Comparison of ENCODE assay signal across 21 mouse cellular contexts in genomic region chr12:99004752-99005151, GRCm38 (mm10).
DNase-seq lines count a peak whose midpoint lies in the region; ATAC-seq and TF ChIP-seq lines count a peak whose summit lies in the region.
"Had no signal": no experiment of that assay in that cellular context is flagged by ENCODE, and none has a peak within 500 bp of the region (broad histone marks: within the 10 kb centered on the region; RNA-seq: fewer than 3 reads in every experiment).

No protein-coding gene starts in this region.

- no peak for DNase-seq in midbrain, embryonic 10.5 days (ENCODE audit: low spot score)
- DNase-seq in stomach, postnatal 0 days (ENCODE audit: low spot score): no peak
- DNase-seq: adrenal gland, adult 2 months; adrenal gland, postnatal 10 days; adrenal gland, postnatal 25 days; B cell, adult 2 months; cerebellum, adult 11-12 months; cerebellum, adult 2 months; cerebellum, adult 9-10 months; cerebellum, postnatal 10 days; cerebellum, postnatal 25 days; embryo, embryonic 11 days; forebrain, postnatal 0 days had no signal

- H3K27ac ChIP-seq in midbrain, embryonic 10.5 days (replicated peaks): 0 out of 2 replicates have a peak overlapping the region, but pooled peaks have one; percentile 17
- no peak overlapping the region for H3K27ac ChIP-seq in midbrain, embryonic 13.5 days
- no peak overlapping the region for H3K27ac ChIP-seq in stomach, postnatal 0 days (replicated peaks)
- H3K27ac ChIP-seq: embryonic facial prominence, embryonic 13.5 days; embryonic facial prominence, embryonic 15.5 days; forebrain, embryonic 13.5 days; forebrain, embryonic 15.5 days had no signal

- 94% methylated on average over 2 of the region's 2 CpGs for WGBS in midbrain, embryonic 10.5 days
- 97% methylated on average over 2 of the region's 2 CpGs for WGBS in midbrain, embryonic 13.5 days
- WGBS in stomach, postnatal 0 days: 91% methylated on average over 2 of the region's 2 CpGs

- peaks cover 13% of the 10 kb centered on the region for H3K4me1 ChIP-seq in midbrain, embryonic 10.5 days
- H3K4me1 ChIP-seq in midbrain, embryonic 13.5 days (replicated peaks): peaks cover 11% of the 10 kb centered on the region
- no peaks in the 10 kb centered on the region for H3K4me1 ChIP-seq in stomach, postnatal 0 days (replicated peaks; ENCODE audit: control insufficient read depth, insufficient read depth)
- H3K4me1 ChIP-seq: embryonic facial prominence, embryonic 15.5 days had no signal

- no peaks in the 10 kb centered on the region for H3K27me3 ChIP-seq in midbrain, embryonic 10.5 days (ENCODE audit: low read depth, poor library complexity, severe bottlenecking)
- H3K27me3 ChIP-seq in midbrain, embryonic 13.5 days: no peaks in the 10 kb centered on the region
- no peaks in the 10 kb centered on the region for H3K27me3 ChIP-seq in C2C12 (ENCODE audit: control insufficient read depth, insufficient read depth, insufficient read length)
- H3K27me3 ChIP-seq in stomach, postnatal 0 days (ENCODE audit: control insufficient read depth, insufficient read depth, low read length): no peaks in the 10 kb centered on the region
- H3K27me3 ChIP-seq: embryonic facial prominence, embryonic 13.5 days; embryonic facial prominence, embryonic 15.5 days; forebrain, embryonic 13.5 days; forebrain, embryonic 15.5 days had no signal

- H3K36me3 ChIP-seq in midbrain, embryonic 10.5 days: no peaks in the 10 kb centered on the region
- H3K36me3 ChIP-seq in midbrain, embryonic 13.5 days: no peaks in the 10 kb centered on the region
- no peaks in the 10 kb centered on the region for H3K36me3 ChIP-seq in C2C12 (ENCODE audit: control insufficient read depth, insufficient read depth)
- H3K36me3 ChIP-seq in stomach, postnatal 0 days (ENCODE audit: control insufficient read depth, insufficient read depth, low read length): no peaks in the 10 kb centered on the region
- H3K36me3 ChIP-seq: embryonic facial prominence, embryonic 13.5 days; embryonic facial prominence, embryonic 15.5 days; forebrain, embryonic 15.5 days had no signal

- ATAC-seq in midbrain, embryonic 13.5 days: no peak
- ATAC-seq in erythroid progenitor cell, adult 5-6 weeks (replicated peaks; ENCODE audit: low FRiP score, poor library complexity, severe bottlenecking): no peak
- no peak for ATAC-seq in stomach, postnatal 0 days (ENCODE audit: low FRiP score, low TSS enrichment)
- ATAC-seq: forebrain, embryonic 13.5 days; forebrain, embryonic 15.5 days; forebrain, postnatal 0 days had no signal

- TF ChIP-seq CTCF in C2C12 (IDR thresholded peaks at IDR 0.05; ENCODE audit: control insufficient read depth, insufficient read depth, insufficient read length): no peak
- TF ChIP-seq CTCF in stomach, postnatal 0 days (IDR thresholded peaks at IDR 0.05; ENCODE audit: low read depth): no peak

- H3K79me2 ChIP-seq in C2C12 (ENCODE audit: control insufficient read depth, insufficient read depth): no peaks in the 10 kb centered on the region

- H3K9me3 ChIP-seq in midbrain, embryonic 10.5 days (replicated peaks): no peaks in the 10 kb centered on the region
- H3K9me3 ChIP-seq in midbrain, embryonic 13.5 days: no peaks in the 10 kb centered on the region
- no peaks in the 10 kb centered on the region for H3K9me3 ChIP-seq in stomach, postnatal 0 days (ENCODE audit: control insufficient read depth, low read length)
- H3K9me3 ChIP-seq: embryonic facial prominence, embryonic 13.5 days; embryonic facial prominence, embryonic 15.5 days; forebrain, embryonic 13.5 days; forebrain, embryonic 15.5 days had no signal

- no peak overlapping the region for H3ac ChIP-seq in C2C12 (ENCODE audit: control insufficient read depth, insufficient read length, low read depth)

- H3K4me3 ChIP-seq in midbrain, embryonic 10.5 days: no peak overlapping the region
- no peak overlapping the region for H3K4me3 ChIP-seq in midbrain, embryonic 13.5 days (replicated peaks)
- H3K4me3 ChIP-seq in C2C12 (ENCODE audit: insufficient read depth, poor library complexity, severe bottlenecking): no peak overlapping the region
- H3K4me3 ChIP-seq in stomach, postnatal 0 days (ENCODE audit: low read depth, low read length): no peak overlapping the region
- H3K4me3 ChIP-seq: embryonic facial prominence, embryonic 13.5 days; embryonic facial prominence, embryonic 15.5 days; erythroblast, embryonic 14.5 days; forebrain, embryonic 13.5 days; forebrain, embryonic 15.5 days had no signal

- no peak overlapping the region for H3K4me2 ChIP-seq in midbrain, embryonic 13.5 days (replicated peaks)
- H3K4me2 ChIP-seq in stomach, postnatal 0 days (replicated peaks; ENCODE audit: low read depth): no peak overlapping the region
- H3K4me2 ChIP-seq: embryonic facial prominence, embryonic 13.5 days; embryonic facial prominence, embryonic 15.5 days; forebrain, embryonic 13.5 days; forebrain, embryonic 15.5 days had no signal

- TF ChIP-seq EP300 in stomach, postnatal 0 days (optimal IDR thresholded peaks at IDR 0.05): no peak

- no peak overlapping the region for H3K9ac ChIP-seq in midbrain, embryonic 13.5 days (replicated peaks)
- no peak overlapping the region for H3K9ac ChIP-seq in stomach, postnatal 0 days (ENCODE audit: low read length)
- H3K9ac ChIP-seq: embryonic facial prominence, embryonic 13.5 days; embryonic facial prominence, embryonic 15.5 days; forebrain, embryonic 13.5 days; forebrain, embryonic 15.5 days; forebrain, postnatal 0 days had no signal

- no peaks in the 10 kb centered on the region for H3K79me3 ChIP-seq in C2C12 (ENCODE audit: low read depth)

TF ChIP-seq in C2C12, 6 proteins besides CTCF, POLR2A, EP300 and RAD21:
- TF ChIP-seq MYOD1 (IDR thresholded peaks at IDR 0.05; ENCODE audit: control insufficient read depth, insufficient read length, low read depth) (no peak), CEBPB (IDR thresholded peaks at IDR 0.05; ENCODE audit: low read depth) (peak; percentile 48), FOSL1 (IDR thresholded peaks at IDR 0.05; ENCODE audit: insufficient read depth, low read length, poor library complexity, severe bottlenecking) (no peak), MYOG (IDR thresholded peaks at IDR 0.05; ENCODE audit: control insufficient read depth, extremely low read depth, insufficient read length) (no peak)
